Mouse (Mus musculus) brain, embryonic 18.5 days (tissue): Measurements from ENCODE around the gene Gulp1.

ENCODE experiments used
- DNase-seq: peaks from one replicate; pipeline ENCODE4 v3.0.0-alpha.2; 2012; ENCODE audit warnings: low read depth, low spot score

Gulp1 gene

DNA sequence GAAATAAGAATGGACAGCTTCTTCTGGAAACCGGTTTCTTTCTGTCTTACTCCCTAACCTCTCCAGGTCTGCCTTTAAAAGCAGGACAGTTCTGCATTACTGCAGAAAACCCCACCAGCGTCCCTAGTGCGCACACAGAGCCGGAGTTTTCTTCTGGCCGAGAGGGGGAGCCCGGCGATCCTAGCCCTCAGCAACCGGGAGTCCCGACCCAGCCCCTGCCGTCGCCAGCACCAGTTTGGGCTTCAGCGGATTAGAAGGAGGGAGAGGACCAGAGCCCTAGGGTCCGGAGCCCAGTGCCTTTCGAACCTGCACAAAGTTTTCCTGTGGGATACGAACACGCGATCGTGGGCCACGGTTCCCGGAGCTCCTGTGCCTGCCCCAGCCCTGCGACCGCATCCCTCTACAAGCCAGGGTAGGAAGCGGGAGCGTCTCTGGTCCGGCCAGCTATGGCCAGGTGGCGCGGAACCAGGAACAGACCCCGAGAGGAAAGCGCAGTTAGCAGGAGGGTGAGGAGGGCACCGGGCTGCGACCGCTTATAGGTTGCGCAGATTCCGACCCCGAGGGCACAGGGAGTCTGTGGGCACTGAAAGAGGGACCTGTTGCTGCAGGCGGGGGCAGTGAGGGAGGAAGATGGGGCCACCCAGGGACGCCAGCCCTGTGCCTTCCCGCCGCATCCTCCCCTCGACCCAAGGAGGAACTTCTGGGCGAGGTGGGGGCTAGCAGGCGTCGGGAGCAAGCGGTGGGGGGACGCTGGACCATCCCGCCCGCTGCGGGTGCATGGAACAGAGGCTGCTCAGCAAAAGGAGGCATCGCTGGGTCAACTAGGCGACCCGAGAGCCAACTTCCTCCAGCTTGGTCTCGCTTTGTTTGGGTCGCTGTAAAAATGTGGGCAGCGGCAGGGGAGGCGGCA lies at the start of gene Gulp1:
Gulp1 (plus strand) TSS at position 51 of the 910 bp plus-strand sequence.
- no peak for DNase-seq

DNA sequence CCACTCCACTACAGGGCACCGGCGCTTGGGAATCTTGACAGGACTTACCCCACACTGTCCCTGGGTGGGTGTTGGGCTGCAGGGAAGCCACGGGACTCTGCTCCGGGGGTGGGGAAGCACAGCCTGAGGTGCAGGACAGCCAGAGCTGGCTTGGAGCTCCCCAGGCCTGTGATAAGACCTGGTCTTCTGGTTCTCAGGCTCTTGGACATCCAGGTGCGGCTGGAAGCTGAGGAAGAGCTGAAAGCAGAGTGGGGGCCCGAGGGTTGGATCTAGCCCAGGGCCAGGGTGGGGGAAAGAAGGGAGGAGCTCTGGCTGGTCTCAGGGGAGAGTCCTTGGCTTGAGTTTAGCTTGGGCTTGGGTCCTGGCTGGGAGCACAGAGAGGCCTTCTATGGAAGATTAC lies 1.1 kb upstream of the Gulp1 start:
- DNase-seq = no peak

DNA sequence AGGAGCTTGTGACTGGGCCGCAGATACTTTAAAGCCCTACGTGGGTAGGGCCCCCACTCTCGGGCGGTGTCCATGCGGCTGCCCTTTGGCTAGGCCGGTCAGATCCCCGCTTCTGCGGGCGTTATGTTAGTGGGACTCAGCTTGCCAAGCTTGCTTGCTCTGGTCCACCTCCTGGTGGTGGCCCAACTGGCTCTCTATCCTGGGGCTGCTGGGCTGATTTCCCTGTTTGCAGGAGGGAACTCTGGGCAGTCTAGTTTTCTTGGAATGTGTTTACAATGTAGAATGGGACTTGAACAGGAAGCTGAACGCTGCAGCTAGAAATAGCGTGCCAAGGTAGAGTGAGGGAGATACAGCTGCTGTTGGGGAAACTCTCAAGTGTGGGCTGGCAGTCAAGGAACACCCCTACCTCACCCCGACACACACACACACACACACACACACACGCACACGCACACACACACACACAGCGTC lies 1.1 kb downstream of the Gulp1 start:
- no peak for DNase-seq

DNA sequence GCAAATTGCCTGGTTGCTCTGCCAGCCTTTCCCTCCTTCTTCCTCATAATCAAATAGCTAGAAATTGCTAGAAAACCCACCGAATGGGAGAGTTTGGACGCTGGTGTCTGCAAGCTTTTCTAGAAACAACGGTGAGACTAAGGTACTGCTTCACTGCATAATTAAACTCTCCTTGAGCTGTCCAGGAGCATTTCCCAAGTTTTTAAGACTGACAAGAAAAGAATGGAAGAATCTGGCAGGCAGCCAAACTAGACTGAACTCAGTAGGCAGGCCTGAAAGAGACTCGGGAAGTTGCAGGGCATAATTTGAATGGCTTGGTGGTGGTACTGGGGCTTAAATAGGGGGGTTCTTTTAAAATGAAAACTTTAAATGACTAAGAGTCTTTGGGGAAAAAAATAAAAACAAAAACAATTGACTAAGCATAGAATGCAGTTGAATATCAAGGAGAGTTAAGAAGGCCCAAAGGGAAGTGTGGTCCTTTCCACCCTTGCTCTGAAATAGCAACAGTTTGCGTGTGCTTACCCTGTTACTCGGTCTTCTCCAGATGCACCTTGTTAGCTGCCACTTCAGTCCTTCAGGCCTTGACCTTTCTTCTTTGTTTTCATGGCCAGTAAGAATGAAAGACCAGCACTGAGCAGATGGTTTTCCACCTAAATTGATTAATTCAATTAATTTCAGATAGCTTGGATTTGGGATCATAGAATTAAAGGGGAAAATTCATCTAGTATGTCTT lies 2.0 kb downstream of the Gulp1 start:
- DNase-seq = no peak

DNA sequence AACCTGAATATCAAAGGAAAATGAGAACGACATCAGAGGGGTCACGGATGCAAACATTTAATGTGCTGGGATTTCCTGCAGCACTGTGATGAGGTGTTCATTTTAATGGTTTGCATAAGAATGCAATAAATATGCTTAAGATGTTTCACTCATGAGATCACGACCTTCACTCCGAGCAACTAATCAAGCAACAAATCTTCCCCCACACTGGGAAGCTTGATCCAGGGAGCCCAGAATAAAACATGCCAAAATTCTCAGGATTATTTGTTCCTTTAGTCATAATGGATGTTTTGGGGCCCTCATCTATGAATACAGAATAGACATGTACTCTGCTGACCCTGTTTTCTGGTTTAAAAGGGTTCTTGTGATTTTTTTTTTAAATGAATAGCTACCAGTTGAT lies 16.1 kb downstream of the Gulp1 start:
- no peak for DNase-seq

DNA sequence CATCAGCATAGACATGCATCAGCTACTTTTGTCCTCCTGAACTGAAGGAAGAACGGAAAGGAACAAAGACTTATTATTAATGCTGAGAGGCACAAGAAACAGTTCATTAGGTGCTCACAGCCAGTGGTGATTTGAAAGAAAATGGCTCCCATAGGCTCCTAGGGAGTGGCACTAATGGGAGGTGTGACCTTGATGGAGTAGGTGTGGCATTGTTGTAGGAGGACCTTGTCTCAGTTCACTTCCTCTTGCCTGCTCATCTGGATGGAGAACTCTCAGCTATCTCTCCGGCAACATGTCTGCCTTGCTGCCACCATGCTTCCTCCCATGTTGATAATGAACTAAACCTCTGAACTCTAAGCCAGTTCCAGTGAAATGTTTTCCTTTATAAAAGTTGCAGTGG lies 17.0 kb downstream of the Gulp1 start:
- no peak for DNase-seq

DNA sequence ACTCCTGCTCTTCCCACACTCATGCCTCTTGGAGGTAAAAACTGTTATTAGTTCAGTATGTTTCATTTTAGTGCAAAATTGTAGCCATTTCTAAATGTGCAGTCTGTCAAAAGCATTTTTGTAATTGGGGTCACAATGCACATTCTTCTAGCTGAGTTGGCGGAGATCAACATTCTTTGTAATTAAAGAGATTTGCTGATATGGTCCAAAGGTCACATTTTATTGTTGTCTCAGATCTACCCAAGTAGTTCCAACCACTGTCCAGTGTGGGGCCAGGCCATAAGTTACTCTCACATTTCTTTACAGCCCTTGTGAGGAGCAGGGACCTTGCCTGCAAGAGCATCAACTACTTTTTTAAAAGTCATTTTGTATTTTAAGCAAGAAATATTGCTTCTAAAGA lies 24.7 kb downstream of the Gulp1 start:
- DNase-seq = no peak

DNA sequence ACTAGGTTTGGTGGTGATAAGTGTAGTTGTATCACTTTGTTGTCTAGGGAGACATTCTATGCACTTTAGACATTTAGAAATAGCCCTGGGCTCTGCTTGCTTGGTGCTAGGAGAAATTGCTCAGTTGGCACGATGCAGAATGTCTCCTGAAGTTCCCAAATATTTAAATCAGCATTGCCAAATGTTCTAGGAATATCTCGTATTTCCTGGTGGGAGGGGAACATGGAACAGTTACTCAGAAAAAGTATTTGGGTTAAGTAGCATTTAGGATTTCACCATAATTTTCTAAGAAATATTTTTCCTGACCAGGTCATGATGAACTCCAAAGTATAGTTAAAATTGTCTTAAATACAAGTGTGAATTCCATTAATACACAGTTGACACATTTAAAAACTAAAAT lies 25.3 kb downstream of the Gulp1 start:
- no peak for DNase-seq

DNA sequence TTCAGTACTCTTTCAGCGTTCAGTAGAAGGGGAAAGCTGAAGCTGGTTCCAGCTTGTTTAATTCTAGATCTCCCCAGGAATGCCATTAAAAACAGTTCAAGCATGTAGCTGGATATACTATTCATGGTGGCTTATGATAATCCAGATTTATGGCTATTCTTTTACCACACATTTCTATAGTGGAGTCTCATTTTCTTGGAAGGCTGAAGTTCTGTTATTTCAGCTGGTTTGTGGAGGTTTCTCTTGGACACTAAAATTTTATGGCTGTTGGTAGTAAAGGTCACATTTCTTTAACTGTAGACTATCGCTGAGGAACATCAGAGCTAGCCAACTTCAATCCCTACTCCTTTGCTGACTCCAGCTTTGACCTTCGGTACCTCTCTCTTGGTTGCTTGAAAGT lies 29.1 kb downstream of the Gulp1 start:
- DNase-seq = no peak

DNA sequence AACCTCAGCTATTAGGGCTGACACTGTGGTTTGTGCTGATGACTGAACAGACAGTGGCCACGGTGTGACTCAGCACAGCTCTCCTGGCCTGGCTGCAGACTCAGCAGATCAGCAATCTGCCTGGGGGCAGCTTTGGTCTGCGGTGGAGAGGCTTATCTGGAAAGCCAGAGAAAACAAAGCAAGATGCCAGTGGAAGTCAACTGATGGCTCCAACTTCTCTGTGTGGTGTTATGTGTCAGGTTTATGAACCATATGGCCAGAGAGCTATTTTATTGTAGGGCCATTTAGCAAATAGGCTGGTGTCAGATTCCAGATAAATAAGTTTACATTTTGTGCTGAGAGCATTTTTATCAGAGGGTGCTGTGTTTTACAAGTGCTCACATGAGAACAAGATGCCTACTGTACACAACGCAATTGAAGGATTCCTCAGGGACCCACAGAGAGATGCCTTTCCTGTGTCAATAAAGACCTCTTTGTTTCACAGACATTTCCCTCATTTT lies 33.6 kb downstream of the Gulp1 start:
- DNase-seq = no peak

DNA sequence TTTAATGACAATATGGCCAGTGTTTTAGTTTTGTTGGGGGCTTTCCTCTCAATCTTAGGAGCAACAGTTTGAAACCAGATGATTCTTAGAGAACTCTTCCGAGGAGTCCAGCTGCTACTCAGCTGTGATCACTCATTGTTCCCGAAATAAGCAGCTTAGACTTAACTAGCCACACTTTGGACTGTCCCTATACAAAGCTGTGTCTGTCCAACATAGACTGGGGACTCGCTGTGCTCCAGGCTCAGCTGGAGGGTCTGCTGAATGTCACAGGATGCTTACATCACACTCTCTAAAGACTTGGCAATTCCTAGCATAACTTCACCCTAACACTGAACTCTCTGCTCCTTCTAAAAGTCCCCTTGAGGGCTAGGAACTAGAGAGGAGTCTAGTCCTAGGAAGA lies 40.4 kb downstream of the Gulp1 start:
- DNase-seq = no peak

DNA sequence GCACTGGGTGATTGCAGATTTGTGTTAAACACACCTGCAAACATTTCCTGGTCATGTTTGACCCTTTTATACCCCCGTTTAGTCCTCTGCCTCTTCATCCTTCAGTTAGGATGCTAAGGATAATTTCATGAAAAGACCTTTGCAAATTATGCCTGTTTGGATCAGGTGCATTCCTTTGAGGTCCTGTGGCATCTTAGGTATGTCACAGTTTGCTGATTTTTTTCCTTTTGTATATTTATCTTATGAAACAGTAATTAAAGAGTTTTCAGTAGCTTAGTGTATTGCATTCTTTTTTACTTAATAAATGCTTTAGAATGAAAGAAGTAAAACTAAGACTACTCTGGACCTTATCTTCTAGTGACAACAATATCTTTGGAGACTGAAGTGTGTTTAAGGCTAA lies 41.8 kb downstream of the Gulp1 start:
- no peak for DNase-seq

DNA sequence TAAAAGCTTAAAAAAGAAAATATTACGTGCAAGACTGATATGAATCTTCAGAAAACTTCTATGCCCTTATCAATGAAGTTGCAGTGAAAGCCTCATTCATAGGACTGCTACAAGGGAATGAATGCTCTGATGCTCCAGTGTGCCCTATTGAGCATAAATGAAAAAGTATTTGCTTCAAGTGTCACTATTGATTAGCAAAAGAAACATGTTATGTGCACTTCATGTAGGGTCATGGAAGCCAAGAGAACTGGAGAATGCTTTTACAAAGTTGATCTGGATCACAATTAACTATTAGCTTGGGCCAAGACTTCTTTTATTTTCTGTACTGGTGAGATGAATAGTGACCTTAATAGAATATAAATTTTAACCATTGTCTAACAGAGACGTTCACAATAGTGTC lies 47.0 kb downstream of the Gulp1 start:
- DNase-seq = no peak

DNA sequence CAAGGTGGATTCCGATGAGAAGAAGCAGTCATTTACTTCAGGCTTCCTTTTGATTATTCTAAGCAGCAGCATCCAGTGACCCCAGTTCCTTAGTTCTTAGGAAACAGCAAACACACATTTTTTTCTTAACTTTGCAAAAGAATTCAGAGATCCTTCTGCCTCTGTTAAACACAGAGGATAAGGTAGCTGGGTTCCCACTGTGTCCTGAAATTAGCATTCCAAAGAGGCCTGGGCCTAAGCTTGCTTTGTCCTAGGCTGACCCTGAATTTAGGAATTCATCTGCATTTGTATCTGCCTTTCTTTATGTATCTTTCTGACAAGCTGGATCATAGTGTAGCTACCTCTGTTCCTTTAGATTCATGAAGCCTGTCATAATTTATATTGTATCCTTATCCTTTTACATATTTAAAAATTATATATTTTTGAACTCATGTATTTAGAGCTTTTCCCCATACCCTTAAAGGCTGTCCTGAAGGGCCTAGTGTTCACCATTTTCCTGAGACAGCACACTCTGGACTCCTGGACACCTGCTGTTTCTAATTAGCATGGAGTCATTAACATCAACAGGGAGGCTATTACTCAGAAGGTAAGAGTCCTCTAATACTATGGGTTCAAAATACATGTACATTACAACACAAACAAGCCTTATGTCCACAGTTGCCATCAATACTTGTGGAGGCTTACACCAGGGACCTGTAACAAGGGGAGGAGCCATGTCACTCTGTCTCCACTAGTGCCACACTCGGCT lies 62.2 kb downstream of the Gulp1 start:
- no peak for DNase-seq

DNA sequence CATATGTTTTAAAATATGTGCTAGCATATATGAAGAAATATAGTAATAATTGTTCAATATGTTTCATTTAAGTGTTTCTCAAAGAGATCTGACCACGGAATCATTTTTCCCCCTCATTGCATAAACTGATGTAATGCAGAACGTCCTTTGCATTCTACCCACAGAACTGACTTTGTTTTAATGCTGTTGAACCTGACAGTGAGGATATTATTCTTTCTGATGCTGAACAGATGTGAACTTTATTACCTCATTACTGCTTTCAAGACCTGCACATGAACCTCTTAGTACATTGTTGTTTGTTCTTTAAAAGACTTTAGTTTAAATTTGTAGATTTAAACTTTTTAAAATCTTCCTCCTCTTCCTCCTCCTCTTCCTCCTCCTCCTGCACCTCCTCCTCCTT lies 67.4 kb downstream of the Gulp1 start:
- DNase-seq = no peak

DNA sequence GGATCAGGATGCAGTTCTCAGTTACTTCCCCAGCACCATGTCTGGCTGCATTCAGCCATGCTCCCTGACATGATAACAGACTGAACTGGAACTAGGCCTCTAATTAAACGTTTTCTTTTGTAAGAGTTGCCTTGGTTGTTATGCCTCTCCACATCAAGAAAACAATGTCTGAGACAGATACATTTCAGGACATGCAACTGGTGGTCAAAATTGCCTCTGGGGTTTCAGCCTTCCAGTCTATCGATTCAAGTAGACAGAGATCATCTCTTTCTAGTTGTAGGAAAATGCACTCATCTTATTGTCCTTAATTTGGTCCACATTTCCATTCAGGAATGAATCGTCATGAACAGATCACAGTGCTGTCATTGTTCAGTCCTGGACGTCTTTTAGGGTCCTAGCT lies 83.2 kb downstream of the Gulp1 start:
- DNase-seq = no peak

DNA sequence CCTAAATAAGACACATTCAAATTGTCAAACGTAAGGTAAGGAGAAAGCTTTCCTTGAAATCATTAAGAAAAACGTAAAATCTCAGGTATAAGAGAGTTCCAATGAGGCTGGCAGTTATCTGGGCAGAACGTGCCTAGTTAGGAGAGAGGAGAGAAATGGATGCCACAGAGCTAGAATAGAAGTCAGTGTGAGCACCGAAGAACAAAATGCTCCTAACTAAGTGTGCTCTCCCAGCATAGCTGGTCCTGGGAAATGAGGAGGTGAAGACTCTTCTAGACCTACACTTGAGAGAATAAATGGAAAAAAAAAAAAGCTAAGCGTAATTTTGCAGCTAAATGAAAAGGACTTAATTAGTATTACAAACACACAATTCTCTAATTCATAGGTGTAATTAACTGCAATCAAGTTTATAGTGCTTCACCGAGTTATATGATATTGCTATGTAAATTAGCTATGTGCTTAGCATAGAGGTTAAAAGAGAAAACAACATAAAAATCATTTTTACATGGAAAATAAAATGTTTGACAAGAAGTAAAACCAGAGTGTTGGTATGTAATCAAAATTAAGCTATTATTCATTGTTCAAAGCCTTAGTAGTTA lies 94.5 kb downstream of the Gulp1 start:
- DNase-seq = no peak

DNA sequence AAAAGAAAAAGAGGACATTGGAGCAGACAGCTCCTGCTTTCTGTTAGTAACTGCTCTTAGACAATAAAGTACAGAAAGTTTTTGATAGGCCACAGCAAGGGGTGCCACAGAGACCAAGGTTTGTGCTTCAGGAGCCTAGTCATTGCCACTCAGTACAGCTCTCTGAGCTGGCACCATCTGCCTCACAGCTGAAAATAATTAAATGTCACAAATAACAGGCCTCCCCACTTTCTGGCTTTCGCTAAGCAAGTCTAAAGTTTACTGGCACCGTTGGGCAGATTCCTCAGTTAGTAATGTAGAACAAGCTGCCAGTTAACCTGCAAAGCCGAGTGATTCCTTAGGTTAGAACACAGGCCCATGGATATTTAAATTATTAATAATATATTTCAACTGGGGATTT lies 127.7 kb downstream of the Gulp1 start:
- DNase-seq = no peak

DNA sequence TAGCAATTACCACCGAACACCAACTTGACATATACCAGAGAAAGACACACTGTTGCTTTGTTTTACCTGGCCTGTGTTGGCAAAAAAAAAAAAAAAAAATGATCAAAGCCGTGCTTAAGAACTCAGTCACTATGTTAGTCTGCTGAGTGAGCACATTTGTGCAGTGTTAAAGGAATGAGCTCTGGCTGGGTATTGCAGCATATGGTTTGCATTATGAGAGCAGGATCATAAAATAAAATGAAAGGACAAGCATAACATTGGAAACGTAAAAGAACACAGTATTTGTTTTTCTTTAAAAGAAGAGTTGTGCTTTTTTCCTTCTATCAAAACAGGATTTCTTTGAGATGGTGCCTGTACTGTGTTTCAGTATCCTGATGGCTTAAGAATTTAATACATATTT lies 128.1 kb downstream of the Gulp1 start:
- no peak for DNase-seq

DNA sequence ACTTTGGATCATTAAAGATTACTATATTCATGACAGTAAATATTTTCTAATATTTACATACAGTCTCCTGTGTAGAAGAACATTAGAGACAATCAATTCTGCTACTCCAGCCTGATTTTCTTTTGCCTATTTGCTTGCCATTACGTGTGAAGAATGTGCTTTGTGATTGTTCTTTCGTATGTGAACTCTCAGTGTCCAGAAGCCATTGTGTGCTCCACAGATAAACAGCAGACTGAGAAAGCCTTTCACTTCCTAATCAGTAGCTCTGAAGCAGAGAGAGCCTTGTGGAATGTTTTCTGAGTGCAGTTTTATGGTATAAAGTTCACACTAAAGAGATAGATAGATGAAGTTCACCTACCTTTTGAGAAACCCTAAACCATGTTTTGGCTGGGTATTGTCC lies 131.2 kb downstream of the Gulp1 start:
- DNase-seq = no peak

DNA sequence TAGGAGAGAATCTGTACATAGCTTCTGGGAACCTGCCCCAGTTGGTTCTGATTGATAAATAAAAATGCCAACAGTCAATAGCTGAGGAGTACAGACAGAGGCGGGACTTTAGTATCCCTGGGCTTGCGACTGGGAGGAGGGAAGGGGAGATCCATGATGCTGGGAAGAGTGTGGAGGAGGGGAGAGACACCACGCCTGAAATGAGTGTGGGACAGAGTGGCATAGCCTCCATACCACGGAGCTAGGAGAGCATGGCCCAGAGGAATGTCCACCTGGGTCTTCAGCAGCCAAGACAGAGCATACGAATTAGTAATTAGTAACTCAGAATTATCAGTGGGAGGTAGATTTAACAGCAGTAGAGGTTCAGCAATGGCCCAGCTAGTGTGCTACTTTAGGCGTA lies 132.4 kb downstream of the Gulp1 start:
- no peak for DNase-seq
